Mouse (Mus musculus) heart, postnatal 0 days (tissue): ENCODE measurements around the gene Gtpbp1.

Experiments
- CTCF ChIP-seq: IDR thresholded peaks from 2 replicates; pipeline ENCODE4 v1.5.1; 2016; ENCODE audit warnings: antibody characterized with exemption, control low read depth, low read depth
- EP300 ChIP-seq: IDR thresholded peaks from 2 replicates; pipeline ENCODE4 v1.6.1; 2016; ENCODE audit warnings: antibody characterized with exemption, low read depth

DNA sequence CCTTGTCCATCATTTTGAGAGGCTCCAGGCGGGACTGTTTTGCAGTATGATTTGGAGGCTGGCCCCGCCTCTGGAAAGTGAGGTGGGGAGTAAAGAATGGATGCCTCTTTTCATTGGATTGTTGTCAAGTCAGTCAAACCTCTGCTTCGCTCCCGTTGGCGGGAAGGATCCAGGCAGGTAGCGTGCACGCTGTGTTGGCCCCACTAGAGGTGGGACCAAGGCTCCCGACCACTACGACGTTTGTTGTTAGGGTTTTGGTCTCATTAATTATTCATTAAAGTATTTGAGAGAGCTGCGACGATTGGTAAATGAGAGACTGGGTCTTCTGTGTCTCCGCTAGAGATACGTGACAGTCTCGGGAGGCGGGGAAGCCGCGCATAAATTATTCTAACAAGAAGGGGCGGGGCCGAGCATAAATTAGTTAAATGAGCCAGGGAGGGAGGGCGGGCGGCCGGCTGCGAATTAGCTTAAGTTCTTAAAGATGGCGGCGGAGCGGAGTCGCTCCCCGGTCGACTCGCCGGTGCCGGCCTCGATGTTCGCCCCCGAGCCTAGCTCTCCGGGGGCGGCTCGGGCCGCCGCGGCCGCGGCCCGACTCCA lies at the start of gene Gtpbp1:
- TF ChIP-seq CTCF (no peak), EP300 (no peak; the same call in 1 of the 2 replicates)
